Mouse (Mus musculus) cerebellum, postnatal 4 days (tissue): ENCODE results near the gene Orc3.
A peak's percentile ranks its signal among the peaks of the same experiment; 100 is the strongest.

Experiments
- DNase-seq, 2 experiments: peaks; one replicate each; pipeline ENCODE4 v3.0.0; 2022; ENCODE audit warnings: low spot score in 2 of 2, mixed read lengths in 1 of 2

Orc3 gene

DNA sequence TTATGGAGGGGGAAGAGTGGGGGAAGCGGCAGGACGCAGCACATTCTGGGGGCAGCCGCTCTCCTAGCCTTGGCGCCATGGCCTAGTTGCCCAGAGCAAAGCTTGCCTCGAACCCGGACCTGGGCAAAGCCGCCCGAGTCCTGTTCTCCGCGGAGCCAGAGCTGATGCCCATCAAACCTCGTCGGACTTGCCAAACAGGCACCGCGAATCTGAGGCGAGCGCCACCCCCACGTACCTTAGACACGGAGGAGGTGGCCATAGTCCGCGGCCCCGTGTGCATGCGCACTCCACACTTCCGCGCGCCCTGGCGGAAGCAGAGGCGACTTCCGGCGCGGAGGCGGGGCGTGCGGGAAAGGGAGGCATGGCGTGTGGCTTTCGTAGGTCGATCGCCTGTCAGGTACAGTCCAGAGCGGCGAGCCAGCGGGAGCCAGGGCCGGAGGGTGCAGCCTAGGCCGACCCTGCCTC lies at the start of gene Orc3, which contains the start of gene Rars2:
Orc3 (minus strand) TSS at position 315 of the 465 bp plus-strand sequence.
Rars2 (plus strand) TSS at position 328 of the 465 bp plus-strand sequence.
- peak; percentile 82 to 89 for DNase-seq

DNA sequence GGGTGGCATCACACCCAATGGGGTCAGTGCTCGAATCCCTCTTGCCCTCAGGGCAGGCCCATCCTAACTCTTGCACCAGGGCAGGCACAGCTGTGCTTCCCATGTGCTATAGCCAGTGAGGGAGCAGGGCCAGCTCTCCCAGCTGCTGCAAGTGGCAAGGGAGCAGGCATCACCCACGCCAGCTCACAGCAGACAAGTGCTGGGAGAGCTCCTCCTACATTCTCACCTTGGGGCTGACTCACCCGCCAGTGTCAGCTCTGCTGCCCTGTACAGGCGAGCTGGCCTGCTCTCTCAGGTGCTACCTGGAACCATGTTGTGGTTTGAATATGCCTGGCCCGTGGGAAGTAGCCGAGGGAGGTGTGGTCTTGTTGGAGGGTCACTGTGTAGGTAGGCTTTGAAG lies 47.2 kb upstream of the Orc3 start:
- no peak for DNase-seq

DNA sequence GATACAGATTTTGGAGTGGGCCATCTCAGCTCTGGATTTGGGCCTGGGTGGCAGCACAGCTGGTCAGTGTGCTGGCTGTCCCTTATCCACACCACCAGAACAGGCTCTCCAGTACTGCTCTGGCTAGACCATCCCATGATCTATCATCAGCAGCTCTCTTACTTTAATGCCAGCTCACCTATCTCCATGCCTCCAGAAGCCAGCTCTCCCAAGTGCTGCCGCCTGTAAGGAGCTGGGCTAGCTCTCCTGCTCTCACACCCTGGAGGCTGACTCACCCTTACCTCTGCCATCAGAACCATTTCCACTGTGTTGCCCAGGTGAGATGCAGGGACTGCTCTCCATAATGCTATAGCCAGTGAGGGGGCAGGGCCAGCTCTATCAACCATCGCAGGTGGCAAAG lies 46.8 kb upstream of the Orc3 start:
- DNase-seq, result no peak

DNA sequence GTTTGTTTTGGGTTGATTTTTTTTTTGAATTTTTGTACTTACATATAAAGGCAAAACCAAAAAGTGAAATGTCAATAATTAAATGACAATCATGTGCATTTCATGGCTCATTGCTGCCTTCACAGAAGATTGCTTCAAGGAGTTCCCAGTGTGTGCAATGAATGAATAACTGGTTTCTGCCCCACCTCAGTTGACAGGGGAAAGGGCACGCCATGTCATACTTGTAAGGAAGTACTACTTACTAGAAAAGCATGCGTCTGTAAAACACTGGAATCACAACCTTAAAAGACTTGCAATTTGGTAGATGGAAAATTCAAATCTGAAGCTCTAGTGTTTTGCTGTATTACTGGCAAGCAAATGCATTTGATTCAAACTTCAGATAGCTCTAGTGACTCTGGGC lies 44.3 kb upstream of the Orc3 start:
- DNase-seq, result no peak

DNA sequence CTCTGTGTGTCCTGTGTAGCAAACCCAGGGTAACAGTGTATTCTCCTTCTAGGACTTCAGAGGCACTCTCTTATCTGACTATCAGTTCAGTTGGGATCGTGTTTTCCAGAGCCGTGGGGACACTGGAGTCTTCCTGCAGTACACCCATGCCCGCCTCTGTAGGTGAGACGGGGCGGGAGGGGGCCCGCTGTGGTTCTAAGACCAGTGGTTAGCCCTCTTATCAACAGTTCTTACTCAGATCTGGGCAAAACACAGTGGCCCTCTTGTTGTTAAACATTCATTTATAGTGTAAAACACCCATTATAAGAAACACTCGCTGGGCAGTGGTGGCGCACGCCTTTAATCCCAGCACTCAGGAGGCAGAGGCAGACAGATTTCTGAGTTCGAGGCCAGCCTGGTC lies 41.4 kb upstream of the Orc3 start:
- DNase-seq, result no peak

DNA sequence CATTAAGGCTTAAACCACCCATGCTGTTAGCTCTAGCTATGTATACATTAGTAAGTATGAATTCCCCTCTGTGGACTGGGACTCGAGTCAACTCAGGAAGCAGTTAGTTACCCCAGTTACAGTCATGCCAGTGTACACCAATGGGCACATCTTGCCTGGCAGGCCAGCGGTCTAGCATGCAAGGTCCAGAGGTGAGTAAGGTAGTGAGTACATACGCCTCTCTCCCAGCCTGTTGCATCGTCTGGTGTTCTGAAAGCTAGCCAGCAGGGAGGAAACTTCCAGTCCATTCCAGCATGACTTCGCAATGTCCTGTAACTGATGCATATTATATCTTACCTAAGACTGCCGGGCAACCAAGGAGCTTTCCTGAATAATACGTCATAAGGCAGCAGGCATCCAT lies 38.4 kb upstream of the Orc3 start:
- no peak for DNase-seq

DNA sequence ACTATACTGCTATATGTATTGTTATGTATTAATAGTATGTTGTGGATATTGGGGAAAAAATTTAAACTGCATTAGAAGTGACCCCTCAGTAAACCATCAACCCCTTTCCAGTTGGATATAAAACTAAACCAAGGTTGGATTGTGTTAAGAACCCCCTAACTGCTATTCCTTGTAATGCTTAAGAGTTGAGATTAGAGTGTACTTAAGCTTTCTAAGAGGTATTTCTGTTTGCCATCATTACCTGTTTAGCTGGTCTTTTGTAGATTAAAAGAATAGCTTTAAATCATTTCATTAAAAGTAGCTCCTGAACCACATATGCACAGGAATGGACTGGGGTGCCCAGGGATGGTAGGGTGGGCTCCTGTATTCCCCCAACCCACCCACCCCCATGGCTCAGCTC lies 30.0 kb upstream of the Orc3 start:
- DNase-seq, result no peak

DNA sequence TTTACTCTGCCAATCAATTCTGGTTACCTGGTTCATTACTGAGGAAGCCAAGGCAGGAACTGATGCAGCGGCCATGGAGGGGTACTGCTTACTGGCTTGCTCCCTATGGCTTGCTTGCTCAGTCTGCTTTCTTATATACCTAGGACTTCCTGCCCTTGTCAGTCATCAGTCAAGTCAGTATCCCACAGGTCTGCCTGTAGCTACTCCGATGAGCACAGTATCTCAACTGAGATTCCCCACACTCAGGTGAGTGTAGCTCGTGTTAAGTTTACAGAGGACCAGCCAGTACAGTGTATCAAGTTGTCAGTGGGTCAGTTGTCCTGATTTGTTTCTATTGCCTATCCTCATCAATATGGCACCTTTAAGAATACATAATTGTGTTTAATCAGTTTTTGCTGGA lies 26.0 kb upstream of the Orc3 start:
- no peak for DNase-seq

DNA sequence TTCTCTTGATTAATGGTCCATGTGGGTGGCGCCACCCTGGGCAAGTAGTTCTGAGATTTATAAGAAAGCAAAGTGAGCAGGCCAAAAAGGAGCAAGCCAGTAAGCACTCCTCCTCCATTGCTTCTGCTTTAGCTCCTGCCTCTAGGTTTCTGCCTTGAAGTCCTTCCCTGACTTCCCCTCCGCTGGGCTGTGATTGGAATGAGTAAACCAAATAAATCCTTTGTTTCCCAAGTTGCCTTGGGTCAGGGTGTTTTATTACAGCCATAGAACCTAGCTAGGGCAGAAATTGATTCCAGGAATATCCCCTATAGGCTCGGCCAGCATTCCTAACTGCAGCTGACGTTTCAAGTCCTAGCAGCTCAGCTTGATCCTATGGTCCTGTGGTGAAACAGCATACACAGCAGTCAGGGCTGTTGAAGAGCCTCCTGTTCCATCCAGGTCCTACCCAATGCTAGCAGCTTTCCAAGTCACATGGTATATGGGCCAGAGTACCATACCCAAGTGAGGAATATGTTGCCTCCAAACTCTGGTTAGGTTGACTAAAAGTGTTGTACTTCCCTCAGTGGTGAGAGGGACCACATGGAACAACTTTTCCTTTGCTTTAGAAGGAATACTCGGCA lies 25.1 kb upstream of the Orc3 start:
- no peak for DNase-seq

DNA sequence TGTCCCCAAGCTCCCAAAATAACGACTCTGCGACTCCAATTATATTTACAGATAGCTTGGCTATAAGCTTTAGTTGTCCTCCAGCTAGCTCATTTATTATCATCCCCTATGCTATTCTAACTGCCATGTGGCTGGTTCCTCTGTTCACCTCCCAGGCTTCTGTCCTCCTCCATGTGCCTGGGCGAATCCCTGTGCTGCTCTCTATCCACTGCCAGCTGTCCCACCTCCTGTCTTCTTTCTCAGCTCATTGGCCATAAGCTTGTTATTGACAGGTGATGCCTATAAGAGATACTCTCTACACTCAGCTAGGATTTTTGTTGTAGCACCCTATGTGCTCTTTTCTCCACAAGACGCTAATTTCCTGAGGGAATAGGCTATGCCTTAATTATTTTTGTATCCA lies 23.1 kb upstream of the Orc3 start:
- DNase-seq, result no peak

DNA sequence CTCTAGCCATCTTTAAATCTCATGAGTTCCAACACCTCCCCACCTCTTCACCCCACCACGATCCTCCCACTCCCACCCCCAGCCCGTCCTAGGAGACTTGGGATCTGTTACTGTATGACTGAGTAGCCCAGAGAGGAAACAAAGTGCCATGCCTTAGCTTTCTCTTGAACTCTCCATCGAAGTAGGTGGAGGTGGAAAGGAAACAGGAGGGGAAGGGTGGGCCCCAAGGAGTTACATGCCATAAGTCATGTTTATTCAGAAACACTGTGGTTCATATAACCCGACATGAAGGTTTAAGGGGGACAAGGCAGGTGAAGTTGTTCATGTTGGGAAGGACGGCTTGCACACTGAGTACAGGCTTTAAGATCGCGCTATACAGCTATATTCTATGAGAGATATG lies 22.6 kb upstream of the Orc3 start:
- no peak for DNase-seq

DNA sequence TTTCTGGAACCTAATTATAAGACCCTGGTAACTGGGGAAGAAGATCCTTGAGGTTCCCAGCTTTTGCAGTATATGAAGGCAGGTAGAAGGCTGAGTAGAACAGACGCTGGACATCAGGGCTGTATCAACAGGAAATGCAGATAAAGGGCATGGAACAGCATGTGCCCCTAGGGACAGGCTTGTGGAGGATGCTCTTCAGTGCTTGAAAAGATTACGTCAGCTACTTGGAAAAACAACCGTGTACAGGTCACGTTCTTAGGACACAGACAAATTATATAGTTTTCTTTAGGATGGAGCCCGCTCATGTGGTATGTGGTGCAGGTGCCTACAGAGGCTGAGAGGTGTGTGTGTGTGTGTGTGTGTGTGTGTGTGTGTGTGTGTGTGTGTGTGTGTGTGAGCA lies 21.3 kb upstream of the Orc3 start:
- DNase-seq, result no peak

DNA sequence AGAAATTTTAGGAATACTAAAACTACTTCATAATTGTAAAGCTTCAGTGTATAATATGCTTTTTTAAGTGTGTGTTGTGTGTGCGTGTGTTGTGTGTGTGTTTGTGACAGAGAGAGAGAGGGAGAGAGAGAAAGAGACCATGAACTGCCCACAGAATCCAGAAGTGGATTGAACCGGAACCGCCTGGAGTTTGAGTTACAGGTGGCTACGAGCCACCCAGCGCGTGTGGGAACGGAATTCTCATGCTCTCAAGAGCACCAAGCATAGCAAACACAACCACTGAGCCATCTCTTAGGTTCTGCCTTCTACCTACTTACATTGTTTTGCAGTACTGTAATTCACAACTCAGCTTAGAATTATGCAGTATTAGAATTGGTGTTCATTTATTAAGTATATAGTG lies 19.4 kb upstream of the Orc3 start:
- no peak for DNase-seq

DNA sequence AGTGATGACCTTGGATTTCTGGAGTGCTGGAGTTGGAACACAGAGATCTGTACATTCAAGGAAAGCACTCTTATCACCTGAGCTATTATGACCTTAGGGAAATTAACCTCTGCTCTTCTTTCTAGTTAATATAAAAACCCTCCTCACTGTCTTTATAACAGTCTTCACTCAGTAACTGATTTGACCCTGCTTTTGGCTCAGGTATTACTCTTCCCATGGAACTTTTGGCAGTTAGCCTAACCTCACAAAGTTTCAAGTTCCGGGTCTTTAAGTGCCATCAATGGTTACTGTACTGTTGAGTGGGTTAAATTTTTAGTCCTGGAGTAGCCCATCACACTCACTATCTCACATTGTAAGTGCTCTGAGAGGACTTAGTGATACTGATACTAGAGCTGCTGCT lies 15.2 kb upstream of the Orc3 start:
- no peak for DNase-seq

DNA sequence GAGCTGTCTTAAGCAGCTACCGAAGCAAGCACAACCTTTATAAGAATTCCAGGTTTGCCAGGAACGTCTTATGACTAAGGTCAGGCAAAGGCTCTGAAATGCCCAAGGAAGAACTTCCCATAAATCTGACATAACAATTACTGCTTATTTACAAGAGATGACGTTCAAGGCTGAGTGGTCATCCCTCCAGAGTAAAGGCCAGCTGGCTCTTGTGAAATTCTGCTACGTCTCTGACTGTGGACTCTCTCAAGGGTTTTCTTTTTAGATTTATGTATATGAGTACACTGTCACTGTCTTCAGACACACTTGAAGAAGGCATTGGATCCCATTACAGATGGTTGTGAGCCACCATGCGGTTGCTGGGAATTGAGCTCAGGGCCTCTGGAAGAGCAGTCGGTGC lies 11.7 kb upstream of the Orc3 start:
- DNase-seq, result no peak

DNA sequence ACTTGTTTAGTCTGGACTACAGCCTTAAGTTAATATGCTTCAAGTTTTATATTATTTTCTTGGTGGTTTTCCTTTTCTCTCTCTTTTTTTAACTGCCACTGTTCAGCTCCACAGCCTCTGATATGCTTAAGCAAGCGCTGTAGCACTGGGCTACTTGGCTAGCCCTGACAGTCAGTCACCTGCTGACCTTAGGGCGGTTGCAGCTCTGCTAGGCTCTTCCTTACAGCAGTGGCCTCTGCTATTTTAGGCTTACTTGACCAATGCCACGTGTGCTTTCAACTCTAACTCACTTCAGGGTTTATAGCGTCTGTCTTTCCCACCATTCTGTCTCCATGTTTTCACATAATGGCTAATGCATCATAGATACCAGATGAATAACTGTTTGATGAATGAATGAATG lies 10.8 kb upstream of the Orc3 start:
- DNase-seq, result no peak

DNA sequence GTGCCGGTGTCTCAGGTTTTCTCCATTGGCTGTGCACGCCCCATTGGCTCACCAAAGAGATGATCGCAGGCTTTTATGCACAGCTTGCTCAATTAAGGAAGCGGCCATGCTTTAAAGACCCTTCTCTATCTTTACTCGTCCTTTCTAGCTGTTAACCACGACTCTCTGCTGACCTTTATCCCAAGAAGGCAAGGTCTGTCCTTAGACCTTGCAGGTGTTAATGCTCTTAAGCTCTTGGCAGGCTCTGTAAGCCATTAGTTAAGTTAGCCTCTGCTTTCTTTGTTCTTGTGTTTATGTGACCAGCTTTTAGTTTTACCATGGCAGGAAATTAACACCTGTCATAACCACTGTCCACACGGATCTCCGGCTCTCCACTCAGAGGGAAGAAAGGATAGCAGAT lies 1.4 kb upstream of the Orc3 start:
- no peak for DNase-seq

DNA sequence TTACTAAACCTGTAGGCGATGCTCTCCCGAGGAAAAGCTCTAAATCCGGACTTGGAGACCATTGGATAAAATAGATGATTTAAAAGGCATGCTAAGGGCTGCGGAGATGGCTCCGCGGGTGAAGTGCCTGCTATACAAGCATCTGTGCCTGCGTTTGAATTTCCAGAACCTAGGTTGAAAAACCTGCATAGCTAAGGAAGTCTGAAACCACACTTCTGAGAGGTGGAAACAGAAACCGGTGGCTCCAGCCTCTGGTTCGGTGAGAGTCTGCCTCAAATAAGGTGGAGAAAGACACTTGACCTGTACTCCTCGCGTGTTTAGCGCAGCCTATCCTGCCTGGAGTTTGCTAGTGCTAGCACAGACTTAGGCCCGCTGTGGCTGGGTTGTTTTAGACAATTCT lies 559 bp upstream of the Orc3 start:
- no peak for DNase-seq

DNA sequence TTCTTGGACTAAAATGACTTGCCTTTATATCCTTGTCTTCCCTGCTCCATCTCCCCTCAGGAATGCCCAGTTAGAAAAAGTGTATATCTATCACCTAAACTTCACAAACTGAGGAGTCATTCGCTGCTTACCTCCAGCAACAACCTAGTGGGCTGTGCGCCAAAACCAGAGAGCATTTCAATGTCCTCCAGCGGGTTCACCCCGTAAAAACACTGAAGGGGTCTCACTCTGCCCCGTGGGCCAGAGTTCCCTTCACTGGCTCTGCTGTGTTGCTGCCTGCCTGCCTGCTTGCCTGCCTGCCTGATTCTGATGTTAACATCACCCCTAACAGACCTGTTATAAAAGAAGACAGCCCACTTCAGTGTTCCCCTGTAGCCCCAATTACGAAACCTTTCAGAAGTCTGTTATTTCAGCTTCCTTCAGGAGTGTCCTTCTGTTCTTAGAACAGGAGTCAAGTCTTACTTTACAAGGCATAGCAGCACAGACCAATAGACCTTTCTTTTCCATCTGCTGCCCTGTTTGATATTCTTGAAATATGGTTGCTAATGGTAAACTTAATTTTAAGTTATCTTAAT lies 1.1 kb downstream of the Orc3 start:
- no peak for DNase-seq

DNA sequence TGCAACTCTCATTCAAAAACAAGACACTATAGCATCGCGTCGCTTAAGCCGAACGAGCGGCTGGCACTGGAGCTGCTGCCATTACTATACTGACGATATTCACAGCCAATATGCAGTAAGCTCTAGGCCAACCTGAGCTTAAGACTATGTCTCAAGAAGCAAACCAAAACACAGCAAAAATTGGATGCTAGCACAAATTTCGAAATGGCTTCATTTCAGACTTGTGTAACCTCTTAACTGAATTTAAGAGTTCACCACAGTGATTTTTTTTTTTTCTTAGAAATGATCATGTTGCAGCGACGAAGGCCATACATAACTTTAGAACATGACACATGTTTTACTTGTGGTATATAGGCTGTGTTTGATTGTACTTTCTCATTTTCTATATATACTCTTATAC lies 8.1 kb downstream of the Orc3 start:
- DNase-seq, result no peak

DNA sequence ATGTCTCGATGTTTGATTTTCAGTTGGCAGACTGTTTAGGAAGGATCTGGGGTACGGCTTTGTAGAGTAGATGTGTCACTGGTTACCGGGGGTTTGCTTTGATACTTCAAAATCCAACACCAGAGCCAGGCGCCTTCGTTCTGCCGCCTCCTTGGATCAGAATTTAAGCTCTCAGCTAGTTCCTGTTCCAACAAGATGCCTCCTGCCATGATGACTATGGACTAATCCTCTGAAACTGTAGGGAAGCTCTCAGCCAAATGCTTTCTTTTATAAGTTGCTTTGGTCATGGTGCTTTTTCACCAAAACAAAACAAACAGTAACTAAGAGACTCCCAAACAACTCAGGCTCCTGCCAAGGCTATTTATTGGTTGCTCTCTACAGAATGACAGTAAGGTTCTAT lies 11.6 kb downstream of the Orc3 start:
- DNase-seq, result no peak

DNA sequence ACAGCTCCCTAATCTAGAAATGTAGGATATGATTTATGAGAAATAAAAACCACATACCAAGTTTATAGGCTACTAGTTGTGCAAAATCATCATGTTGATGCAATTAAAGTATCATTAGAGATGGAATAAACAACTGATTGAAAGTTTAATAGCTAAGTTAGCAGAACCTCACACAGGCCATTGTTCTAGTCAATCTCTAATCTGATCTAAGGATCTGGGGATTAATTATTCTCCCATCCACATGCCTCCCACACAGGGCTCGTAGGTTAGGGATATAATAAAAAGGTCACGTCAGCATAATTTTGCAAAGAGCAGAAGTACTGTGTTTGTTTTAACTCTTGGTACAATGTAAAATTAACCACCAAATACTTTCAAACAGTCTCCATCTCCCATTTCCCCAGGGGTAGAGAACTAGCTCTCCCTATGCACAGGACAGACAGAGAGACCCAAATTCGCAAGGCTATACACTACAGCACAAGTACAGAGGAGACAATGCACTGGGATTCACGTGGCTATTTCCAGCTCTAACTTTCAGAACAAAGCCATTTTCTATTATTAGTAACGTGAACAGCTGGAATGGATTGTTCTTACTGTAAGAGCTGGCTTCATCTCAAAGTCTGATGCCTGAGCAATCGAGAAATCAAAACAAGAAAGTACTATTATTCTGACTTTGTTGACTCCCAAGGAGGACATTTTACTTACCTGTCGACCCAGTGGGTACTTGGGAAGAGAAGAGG lies 29.7 kb downstream of the Orc3 start:
- no peak for DNase-seq

DNA sequence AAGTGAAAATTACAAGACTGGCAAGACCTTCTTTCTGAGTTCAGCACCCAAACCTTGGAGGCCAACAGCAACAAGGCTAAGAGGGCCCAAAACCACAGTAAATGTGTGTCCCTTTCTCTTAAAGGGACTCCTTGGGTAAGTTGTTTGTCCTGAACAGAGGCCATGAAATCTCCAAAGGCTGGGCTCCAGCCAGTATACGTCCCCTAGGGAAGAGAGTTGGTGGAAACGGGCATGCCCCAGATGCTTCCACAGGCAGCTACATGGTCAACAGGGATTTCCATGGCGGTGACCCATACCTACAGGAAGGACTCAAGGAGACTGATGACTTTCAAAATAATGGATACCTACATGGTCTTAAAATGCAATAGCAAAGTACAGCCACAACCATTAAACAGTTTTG lies 31.3 kb downstream of the Orc3 start:
- DNase-seq, result no peak
